Mouse (Mus musculus) right cerebral cortex, adult 18-20 months (tissue): ENCODE measurements at regions not wholly inside any gene's neighbourhood (a gene's known extent, or its start where the extent isn't known, plus 50 kb on each side); places are given as distances from the start of the nearest gene placed in this dataset.

Source experiments
- DNase-seq: peaks from one replicate; pipeline ENCODE4 v3.0.0; 2022; ENCODE audit warnings: mixed read lengths

DNA sequence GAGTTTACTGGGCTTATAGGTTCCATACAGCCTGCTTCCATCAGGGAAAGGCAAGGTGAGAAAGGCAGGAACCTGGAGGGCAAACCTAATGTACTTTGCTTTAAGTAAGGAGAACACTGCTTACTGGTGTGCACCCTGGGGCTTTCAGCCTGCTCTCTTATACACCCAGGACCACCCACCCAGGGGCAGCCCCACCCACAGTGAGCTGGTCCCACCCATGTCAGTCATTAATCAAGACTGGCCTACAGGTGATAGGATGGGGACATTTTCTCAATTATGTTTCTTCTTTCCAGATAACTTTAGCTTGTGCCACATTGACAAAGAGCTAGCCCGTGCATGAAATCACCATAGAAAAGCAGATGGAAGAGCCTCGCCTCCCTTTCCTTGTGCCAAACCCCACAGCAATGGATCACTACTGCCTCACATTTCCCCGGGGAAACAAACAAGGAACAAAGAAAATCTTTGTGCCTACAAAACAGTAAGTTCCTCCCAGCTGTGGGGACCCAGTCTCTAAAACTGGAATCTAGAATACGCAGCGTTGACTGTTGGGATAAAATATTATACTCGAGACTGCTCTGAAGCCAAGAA lies 221.5 kb downstream of the Pdcd6ip start:
- DNase-seq: no peak

DNA sequence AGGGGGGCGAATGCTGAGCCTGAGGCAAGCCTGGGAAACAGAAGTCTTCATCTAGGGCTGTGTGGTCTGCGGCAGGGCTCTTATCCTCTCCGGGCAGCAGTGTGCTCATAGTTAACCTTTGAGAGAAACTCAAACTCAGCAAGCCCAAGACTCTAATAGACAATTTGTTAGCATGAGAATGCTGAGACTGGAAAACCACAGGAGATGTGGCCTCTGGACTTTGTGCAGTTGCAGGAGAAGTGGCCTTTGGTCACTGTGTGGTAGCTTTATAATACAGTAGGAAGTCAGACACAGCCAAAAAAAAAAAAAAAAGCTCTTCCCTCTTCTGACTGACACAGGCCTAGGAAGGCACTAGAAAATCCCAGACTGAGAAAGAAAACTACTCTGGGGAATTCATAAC lies 228.2 kb downstream of the Pdcd6ip start:
- DNase-seq: no peak

DNA sequence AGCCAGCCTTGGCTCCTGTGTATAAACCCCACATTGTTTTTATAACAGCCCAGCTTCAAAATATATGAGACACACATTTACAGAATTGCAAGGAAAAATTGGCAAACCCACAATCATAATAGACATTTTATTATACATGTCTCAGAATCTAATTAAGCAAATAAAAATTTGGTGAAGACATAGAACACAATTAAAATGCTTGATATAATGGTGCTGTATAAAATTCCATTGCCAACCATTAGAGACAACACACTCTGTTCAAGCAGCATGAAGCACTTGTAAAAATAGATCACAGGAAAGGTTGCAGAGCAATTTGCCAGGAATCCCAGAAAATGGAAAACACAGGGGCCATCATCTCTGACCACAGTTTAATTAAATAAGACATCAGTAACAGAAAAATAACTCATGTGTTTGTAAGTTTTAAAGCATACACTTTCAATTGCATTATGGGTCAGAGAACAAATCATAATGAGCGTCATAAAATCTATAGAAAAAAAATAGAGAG lies 229.2 kb downstream of the Pdcd6ip start:
- no peak for DNase-seq

DNA sequence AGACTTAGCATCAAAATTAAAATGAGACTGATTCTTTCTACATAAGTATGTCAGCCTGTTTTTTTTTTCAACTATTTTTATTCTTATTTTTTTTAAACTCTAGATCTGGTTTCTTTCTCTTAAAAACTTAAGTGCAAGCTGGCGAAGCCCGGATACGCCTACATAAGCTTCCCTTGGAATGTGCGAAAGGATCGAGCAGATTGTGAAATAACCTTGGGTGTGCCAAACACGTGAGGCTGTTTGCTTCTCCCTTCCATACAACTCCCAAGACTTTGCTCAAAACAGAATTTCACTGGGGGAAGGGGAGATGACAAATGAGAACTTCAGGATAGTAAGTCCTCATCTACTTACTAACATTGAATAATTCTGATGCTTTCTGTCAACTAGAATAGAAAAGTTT lies 236.3 kb downstream of the Pdcd6ip start:
- peak; percentile 89 for DNase-seq

DNA sequence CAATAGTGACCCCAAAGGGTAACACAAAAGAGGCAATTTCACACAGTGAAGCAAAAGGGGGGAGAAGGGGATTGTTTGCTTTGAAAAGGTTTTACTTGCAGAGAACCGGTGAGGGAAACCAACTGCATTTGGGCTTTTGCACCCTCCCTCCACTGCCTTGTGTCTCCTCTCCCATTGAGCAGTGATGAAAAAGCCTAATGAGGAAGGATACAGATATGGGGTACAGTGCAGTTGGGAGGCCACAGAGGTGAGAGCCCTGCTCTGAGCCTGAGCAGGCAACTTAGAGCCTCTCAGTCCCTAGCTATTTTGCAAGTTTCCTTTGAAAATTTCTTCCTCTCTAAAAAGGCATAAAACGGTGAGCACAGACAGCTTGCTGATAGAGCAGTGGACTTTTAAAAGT lies 245.2 kb downstream of the Pdcd6ip start:
- no peak for DNase-seq

DNA sequence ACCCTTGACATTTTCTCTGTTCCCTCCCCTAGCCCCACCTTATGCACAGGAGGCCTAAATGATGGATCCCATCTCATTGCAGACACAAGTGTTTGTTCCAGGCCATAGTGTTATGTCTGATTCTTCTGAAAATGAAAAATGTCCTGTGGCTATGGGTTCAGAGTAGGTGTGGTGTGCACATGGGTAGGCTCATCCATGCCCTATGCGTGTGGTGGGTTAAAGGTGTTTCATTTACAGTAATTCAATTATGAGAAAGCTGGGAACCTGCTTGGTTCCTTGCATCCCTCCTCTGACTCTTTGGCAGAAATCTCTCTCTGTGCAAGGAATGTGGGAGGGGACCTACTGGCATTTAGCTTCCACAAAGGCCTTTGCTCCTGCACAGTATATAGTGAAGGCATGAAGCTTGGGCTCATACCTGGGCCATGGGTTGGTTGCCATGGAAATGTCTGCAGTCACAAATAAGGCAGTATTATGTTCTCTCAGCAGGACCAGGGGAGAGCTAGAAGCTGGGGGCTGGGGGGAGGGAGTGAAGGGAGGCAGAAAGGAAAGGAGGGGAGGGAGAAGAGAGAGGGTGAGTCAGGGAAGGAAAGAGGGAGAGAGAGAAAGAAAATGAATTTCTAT lies 245.7 kb downstream of the Pdcd6ip start:
- DNase-seq: no peak

DNA sequence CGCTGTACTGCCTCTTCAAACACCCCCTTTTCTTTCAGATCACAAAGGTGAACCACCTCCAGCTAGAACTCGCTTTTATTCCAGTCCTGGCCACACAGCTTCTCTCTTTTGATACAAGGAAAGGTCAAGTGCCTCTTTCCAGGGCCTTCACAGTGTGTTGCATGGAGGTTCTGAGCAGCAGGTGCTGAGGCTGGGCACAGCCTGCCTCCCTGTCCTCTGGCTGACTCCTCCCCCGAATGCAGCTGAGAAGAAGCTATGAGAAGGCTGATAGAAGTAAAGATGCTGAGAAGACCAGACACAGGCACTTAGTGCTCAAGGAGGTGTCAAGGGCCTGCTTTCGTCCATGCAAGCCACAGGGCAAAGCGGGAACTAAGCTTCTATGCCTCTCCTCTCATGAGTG lies 248.2 kb downstream of the Pdcd6ip start:
- DNase-seq: no peak

DNA sequence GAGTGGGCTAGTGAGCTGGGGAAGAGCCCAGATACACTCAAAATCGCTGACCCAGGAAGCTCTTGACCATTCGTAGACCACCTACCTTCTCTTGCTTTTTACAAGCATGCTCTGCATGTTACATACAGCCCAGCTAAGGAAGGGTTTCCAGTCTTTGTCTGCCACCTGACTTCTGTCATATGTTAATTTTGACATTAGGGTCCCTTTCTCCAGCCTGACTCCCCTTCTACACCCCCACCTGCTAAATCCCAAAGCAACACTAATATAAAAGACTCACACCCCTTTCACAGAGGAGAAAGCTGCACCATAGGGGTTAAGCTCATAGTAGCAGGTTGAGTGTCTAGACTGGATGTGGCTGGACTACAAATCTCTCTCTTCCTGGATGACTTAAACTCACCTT lies 248.8 kb downstream of the Pdcd6ip start:
- no peak for DNase-seq

DNA sequence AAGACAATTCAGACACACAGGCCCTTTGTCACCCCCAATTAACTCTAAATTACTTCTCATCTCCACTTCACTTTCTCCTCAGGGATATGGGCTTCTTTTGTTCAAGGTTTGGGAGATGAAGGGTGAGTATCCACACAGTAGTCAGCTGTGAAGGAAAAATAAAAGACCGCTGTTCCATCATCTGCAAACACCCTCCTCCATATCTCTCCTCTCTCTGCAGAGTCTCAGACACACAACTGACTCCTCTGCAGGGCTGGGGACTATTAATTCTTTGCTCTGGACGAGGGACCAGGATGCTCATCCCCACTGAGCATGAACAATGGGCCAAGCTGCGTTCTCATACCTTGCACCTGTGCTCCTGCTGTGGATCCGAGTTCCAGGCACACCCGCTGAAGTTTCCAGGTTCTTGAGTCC lies 249.3 kb downstream of the Pdcd6ip start:
- DNase-seq: no peak

DNA sequence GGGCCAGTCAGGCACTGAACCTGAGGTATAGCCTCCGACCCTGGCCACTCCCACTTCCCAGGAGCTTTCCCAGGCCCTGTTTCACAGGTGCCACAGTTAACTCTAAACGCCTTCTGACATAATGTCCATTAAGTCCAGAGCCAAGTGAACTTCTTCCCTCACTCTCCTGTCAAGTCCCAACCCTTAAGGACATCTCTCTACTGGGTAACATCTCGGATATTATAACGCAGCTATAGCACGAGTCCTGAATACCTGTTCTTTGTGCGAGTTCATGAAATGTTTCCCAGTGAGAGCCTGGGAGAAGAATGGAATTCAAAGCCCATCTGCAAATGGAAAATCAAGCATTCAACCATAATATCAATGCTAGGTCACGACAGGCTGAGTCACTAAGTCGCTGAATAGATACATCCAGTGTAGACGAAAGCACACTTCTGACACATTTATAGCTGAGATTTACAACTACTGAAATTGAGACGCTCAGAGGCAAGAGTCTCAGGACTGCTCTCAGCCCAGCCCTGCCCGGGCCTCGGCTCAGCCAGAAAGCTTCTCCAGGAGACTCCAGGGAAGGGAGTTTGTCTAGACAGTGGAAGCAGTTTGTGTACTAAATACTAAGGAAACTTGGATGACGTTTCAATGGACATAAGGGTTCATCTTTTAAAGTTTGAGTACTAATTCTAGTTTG lies 250.7 kb downstream of the Pdcd6ip start:
- no peak for DNase-seq

DNA sequence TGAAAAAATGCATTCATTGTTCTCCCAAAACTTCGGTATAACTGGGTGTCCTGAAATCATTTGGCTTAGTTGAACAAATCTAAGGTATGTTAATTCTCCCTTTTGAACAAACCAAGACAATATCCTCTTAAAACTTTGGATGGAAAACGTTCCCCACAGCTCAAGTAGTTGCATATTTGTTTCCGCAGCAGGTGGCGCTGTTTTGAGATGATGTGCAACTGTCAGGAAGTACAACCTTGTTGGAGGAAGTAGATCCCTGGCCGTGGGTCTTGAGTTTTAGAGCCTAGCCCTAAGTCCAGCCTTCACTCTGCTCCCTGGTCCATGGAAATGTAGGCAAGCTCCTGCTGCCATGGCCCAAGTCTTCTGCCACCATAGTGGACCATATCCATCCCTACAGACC lies 252.5 kb downstream of the Pdcd6ip start:
- no peak for DNase-seq

DNA sequence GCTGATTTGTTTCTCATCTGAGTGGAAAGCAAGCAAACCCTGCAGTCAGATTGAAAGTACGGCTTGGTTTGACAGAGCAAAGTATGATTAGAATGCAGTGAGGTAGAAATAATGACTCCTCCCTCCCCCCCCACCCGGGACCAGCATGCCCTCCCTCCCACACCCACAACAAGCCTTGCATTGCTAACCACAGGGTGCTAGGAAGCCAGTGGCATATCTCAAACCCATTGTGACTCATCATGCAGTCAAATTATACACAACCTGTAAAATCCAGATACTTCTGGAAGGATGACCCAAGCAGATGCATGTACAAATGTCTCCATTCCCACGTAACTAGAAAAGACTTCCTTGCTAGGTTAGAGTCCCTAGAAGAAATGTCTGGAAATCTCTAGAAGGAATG lies 254.8 kb downstream of the Pdcd6ip start:
- DNase-seq: no peak

DNA sequence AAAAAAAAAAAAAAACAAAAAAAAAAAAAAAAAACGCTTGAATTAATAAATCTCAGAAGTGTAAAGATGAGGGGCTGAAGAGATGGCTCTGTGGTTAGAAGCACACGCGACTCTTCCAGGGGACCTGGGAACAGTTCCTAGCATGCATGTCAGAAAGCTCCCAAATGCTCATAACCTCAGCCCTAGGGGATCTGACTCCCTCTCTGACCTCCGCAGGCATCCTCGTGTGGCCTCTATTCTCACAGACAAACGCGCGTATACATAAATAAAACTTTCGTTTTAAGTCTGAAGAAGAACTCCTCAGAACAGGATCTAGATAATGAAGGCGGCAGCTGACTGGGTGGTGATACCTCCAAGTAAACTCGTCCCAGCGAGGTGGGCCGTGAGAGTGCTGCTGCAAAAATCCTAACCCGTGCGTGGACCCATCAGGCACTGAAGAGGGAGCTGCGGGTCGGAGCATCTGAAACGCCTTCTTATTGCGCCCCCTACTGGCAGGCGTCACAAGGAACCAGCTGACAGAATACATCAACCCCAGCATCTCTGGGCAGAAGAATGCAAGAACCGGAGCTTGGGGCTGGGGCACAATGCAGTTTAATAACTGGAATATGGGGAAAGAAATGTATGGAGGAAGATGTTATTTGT lies 266.2 kb downstream of the Pdcd6ip start:
- DNase-seq: peak; percentile 88

DNA sequence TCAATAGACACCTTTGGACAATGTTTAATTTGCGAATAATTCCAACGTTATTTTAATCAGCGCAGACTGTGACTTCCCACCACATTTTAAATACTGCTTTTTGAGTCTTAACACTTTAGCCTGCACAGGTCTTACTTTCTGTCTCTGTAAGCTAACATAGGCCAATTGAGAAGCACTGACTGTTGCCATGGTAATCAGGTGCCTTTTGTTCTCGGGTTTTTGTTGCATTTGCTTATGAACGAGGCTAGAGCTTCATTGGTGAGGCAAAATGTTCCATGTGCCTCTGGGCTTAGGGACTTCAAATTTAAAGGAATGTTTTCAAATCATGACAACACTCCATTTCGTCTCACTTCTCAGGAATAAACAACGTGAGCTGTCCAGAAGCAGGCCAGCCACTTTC lies 269.7 kb downstream of the Pdcd6ip start:
- DNase-seq: no peak

DNA sequence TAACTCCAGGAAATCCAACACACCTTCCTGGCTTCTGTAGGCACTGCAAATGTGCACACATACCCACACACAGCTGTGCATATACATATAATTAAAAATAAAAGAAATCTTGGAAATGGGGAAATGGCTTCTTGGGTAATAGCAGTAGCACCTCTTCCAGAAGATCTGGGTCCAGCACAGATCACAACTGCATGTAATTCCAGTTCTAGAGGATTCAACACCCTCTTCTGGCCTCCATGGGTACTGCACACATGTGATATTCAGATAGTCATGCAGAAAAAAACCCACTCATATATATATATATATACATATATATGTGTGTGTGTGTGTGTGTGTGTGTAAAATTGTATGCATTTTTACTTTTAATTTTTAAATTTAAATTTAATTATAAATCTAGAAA lies 272.1 kb downstream of the Pdcd6ip start:
- no peak for DNase-seq

DNA sequence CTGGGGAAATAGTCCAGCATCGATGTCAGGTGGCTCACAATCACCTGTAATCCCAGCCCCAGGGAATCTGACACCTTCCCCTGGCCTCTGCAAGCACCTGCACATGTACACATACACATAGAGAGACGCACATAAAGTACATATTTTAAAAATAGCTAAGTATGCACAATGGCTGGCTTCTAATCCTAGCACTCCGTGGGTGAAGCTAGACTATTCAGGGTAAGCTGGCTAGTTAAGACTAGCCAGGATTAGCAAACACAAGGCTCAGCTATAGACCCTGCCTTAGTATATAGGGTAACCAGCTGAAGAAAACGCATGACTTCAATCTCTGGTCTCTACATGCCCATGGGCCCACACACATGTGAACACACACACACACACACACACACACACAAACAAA lies 274.6 kb downstream of the Pdcd6ip start:
- DNase-seq: no peak

DNA sequence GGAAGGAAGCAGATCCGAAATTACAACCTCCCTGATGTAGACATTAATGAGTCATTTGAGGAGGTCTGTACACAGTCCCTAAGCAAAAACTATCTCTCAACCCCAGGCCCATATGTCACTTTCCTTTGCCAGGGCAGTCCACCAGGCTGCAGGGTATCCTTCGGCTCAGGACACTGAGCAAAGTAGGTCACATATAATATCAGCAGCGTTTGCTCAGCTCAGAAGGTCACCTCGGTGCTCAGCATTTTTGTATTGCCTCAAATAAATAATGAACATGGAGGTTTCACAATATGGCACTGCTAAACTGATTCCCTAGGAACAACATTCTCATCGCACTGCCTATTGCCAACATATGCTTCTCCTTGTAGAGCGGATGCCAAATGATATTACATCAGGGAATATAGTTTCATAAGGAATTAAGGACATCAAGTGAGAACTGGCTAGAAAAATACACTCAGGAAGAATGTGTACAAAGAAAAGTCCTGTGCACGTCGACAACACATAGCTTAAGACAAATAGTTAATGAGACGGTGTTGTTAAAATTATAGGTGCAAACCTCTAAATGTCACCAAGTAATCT lies 275.4 kb downstream of the Pdcd6ip start:
- no peak for DNase-seq

DNA sequence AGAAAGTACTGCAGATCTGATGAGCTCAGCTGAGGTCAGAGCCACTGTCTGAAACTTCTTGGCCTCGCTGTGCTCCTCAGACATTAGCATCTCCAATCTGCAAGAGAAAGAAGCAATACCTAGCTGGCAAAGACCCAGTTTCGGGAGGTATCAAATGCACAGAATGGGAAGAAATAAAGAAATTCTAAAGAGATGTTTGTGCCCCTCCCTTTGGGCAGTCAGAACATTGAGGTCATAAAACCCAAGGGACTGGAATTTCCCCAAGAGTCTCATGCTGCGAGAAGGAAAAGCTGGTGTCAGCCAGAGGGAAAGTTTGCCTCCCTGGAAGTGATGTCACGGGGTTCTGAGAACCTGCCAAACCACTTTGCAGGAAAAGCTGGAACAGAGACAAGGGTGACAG lies 277.6 kb downstream of the Pdcd6ip start:
- DNase-seq: no peak

DNA sequence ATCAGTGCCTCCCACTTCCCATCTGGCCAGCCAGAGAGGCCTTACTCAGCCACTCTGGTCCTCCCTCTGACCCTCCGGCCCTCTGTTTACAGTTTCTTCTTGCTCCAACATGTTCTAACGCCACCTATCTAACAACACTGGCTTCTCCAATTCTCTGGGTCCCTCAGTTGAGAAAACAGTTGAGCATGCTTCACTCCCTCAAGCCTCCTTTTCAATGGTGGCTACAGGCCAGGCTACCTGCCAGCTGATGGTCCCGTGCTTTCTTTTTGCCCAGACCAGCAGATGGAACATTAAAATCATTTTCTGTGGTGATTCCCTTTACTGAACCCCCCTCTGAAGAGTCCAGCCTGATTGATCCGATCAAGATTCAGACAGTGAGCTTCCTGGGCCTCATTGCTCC lies 280.8 kb downstream of the Pdcd6ip start:
- no peak for DNase-seq

DNA sequence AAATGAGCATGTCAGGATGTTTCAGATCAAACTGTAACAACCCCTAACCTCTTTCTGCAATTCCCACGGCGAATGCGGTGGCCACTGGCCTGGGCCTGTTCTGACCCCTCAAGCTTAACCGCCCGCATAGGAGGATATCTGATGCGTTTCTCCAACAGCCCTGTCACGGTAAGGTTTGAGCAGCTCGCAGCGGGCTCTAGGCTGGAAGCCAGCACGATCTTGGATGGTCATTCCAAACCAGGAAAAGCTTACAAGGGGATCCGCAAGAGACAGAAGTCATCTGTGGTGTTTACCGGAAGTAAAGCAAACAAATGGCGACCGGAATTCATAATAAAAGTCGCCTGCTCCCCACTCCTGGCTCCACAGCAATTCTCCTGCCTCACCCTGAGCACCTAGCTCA lies 281.7 kb downstream of the Pdcd6ip start:
- DNase-seq: no peak

DNA sequence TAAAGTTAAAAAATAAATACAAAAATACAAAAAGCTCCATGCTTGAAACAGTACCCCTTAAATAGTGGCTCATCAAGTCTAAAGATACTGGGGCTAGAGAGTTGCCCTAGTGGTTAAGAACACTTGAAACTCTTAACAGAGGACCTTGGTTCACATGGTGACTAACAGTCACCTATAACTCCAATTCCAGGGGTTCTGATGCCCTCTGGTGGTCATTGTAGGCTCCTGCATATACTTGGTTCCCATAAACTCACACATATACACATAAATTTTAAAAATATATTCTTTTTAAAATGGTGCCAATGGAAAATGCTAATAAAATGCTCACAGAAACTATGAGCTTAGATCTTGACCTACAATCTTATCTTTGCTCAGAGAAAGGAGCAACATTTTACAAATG lies 286.4 kb downstream of the Pdcd6ip start:
- no peak for DNase-seq

DNA sequence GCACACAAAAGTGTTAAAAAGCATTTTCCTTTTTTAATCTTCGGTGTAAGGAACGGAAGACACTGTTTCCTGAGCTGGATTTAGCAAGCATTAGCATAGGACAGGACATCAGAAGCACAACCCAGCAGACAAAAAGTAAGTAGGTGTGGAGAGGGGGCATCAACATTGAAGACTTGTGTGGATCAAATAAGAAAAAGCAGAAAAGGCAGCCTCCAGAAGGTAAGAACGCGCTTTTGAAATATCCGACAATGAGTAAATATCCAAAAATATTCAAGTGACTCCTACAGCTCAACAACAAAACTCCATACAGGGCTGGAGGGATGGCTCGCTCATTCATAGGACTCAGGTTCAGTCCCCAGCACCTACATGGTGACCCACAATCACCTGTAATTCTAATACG lies 286.9 kb downstream of the Pdcd6ip start:
- peak; percentile 24 for DNase-seq

DNA sequence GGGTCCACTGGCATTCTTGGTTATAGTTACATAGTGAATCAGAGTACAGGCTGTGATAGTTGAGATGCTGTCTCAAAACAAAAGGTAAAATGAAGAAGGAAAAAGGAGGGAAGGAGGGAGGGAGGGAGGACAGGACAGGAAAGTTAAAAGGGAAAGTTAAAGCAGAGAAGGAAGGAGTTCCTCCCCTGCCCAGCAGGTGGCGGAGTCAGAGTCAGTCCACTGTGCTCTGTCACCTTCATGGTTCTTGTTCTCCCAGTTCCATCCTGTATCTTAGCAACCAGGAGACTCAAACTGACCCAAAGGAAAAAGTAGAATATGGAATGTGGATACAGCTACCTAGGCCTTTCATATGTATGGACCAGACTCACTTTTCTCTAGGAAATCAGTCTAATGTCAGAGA lies 288.3 kb downstream of the Pdcd6ip start:
- DNase-seq: no peak

DNA sequence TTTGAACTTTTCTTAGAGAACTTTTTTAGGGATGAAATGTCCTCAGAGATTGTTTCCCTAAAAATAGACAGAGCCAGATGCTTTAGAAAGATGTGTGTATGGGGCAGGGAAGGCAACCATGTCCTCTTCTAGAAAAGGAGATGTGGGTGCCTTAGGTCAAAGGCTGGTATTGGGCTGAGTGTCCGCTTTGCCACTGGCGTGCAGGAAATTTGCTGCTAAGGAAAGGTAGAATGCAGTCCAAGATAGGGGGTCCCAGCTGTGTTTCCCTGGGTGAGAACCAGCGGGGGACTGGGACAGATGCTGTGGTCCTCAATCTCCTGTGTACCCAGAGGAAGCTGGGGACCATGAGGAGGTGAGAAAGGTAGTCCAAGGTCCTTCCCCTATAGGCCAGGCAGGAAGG lies 291.0 kb downstream of the Pdcd6ip start:
- no peak for DNase-seq
